Mouse (Mus musculus) layer of hippocampus, postnatal 10 days (tissue): ENCODE results near the gene Uap1. TPM values are rescaled to one million over a fixed set of nuclear protein-coding genes. Genes with fewer than 3 reads are reported as not detected.
A peak's percentile ranks its signal among the peaks of the same experiment; 100 is the strongest.

Experiments used
- DNase-seq, 2 experiments: peaks; one replicate each; pipeline ENCODE4 v3.0.0; 2021; ENCODE audit warnings: low spot score in 2 of 2
- long read RNA-seq: library from polyadenylated mRNA; stranded (forward); transcript quantifications from one replicate; pipeline ENCODE4 v2.0.0, GENCODE M21; 2023
- total RNA-seq, 2 experiments: library from RNA; stranded (reverse); gene quantifications; 2 replicates each; pipeline ENCODE4 v1.2.3; 2021

Gene Uap1
- 10 to 100 TPM; 56.6 to 63.1 TPM for total RNA-seq
- long read RNA-seq, transcript Uap1-202 (10 exons, 2,311 nt): major isoform, 69 of 82 reads
- long read RNA-seq, partial matches to known transcripts: 2 of 82 reads
- long read RNA-seq, other reads (novel, unspliced or antisense): 5 of 82 reads

GRCm38 (mm10) chr1:170174814-170175332 lies at the start of gene Uap1:
TSS of gene Uap1 (minus strand) at chr1:170174957.
- peak; percentile 94 to 96 for DNase-seq

- no peak for DNase-seq
Measured at GRCm38 (mm10) chr1:170223276-170223675, 48.5 kb upstream of the Uap1 start.

- DNase-seq: no peak
Measured at GRCm38 (mm10) chr1:170220351-170220750, 45.6 kb upstream of the Uap1 start.

GRCm38 (mm10) chr1:170218091-170218884 lies 43.5 kb upstream of the Uap1 start:
- no peak for DNase-seq

GRCm38 (mm10) chr1:170215590-170215989 lies 40.8 kb upstream of the Uap1 start:
- DNase-seq: no peak

- peak; percentile 85 to 90 for DNase-seq
Measured at GRCm38 (mm10) chr1:170214757-170215522, 40.2 kb upstream of the Uap1 start, which contains the start of gene Uhmk1. TSS of gene Uhmk1 (minus strand) at chr1:170215397.

- no peak for DNase-seq
Measured at GRCm38 (mm10) chr1:170214383-170214756, 39.6 kb upstream of the Uap1 start.

- no peak for DNase-seq
Measured at GRCm38 (mm10) chr1:170213181-170213879, 38.6 kb upstream of the Uap1 start.

- no peak for DNase-seq
Measured at GRCm38 (mm10) chr1:170206395-170206794, 31.6 kb upstream of the Uap1 start.

GRCm38 (mm10) chr1:170200379-170200778 lies 25.6 kb upstream of the Uap1 start:
- peak; percentile 28 to 39 for DNase-seq

GRCm38 (mm10) chr1:170196211-170196610 lies 21.5 kb upstream of the Uap1 start:
- DNase-seq: no peak

GRCm38 (mm10) chr1:170191925-170192324 lies 17.2 kb upstream of the Uap1 start:
- no peak for DNase-seq

GRCm38 (mm10) chr1:170190225-170190624 lies 15.5 kb upstream of the Uap1 start:
- DNase-seq: no peak

- DNase-seq: peak in 1 of 2 experiments; percentile 9
Measured at GRCm38 (mm10) chr1:170188601-170189000, 13.8 kb upstream of the Uap1 start.

GRCm38 (mm10) chr1:170186531-170186930 lies 11.8 kb upstream of the Uap1 start:
- no peak for DNase-seq

- no peak for DNase-seq
Measured at GRCm38 (mm10) chr1:170185137-170185536, 10.4 kb upstream of the Uap1 start.

- DNase-seq: no peak
Measured at GRCm38 (mm10) chr1:170182706-170183105, 7.9 kb upstream of the Uap1 start.

GRCm38 (mm10) chr1:170176661-170177239 lies 2.0 kb upstream of the Uap1 start:
- no peak for DNase-seq

GRCm38 (mm10) chr1:170175848-170176247 lies 1.1 kb upstream of the Uap1 start:
- DNase-seq: no peak

- no peak for DNase-seq
Measured at GRCm38 (mm10) chr1:170173991-170174813, 555 bp downstream of the Uap1 start.
